Mouse (Mus musculus): Measurements from ENCODE around the gene E2f3. TPM values are rescaled to one million over a fixed set of nuclear protein-coding genes. Genes with fewer than 3 reads are reported as not detected.

E2f3 gene
- polyA plus RNA-seq, 1 experiment from 2014 or later, result 15.2 TPM

DNA sequence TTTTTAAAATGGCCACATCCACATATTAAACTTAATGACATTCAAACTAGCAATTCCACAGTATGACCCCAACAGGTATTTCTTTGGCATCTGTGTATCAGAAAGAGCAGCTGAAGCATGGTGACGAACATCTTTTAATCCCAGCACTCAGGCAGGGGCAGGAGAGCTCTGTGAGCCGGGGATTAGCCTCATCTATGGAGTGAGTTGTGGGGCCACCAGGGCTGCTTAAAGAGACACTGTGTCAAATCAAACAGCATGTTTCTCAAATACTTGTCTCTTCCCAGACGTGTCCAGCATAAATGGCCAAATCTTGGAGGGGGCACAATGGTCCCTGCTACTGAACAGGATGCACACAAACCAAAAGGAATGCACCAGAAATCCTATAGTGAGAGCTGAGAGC is 59.7 kb downstream of the E2f3 start:
- no peak overlapping the region for H3K9ac ChIP-seq (ENCODE audit: low read length)
- no peaks in the 10 kb centered on the region for H3K27me3 ChIP-seq (ENCODE audit: control insufficient read depth, insufficient read depth, low read length)
- 82% methylated on average over 3 of the region's 3 CpGs for WGBS
- no peak overlapping the region for H3K4me2 ChIP-seq (ENCODE audit: low read depth)
- no peak for ATAC-seq (ENCODE audit: insufficient read depth, low FRiP score, low TSS enrichment)
- no peaks in the 10 kb centered on the region for H3K4me1 ChIP-seq (ENCODE audit: control insufficient read depth, insufficient read depth, low read length)
- H3K36me3 ChIP-seq (ENCODE audit: control insufficient read depth, insufficient read depth, low read length), result no peaks in the 10 kb centered on the region
- no peak overlapping the region for H3K4me3 ChIP-seq (ENCODE audit: low read depth, low read length)
- H3K27ac ChIP-seq (ENCODE audit: low read depth, low read length), result no peak overlapping the region
- H3K9me3 ChIP-seq (ENCODE audit: control insufficient read depth, low read length), result no peaks in the 10 kb centered on the region
- DNase-seq (ENCODE audit: low spot score), result no peak

DNA sequence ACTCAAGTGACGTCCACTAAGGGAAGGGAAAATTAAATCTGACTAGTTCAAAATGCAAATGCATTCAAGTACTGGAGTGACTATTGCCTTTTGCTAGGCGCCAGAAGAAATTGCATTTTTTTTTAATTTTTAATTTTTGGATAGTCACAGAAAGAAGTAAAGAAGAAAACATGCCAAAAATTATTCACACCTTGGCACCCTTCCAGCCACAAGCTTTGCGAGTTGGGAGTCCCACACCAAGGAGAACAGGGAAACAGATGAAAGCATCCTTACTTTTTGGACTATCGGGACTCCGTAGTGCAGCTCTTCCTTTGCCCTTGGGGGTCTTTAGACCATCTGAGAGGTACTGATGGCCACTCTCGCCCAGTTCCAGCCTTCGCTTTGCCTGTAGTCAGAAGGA is 66.0 kb downstream of the E2f3 start:
- Histone ChIP-seq H3K27me3 (ENCODE audit: control insufficient read depth, insufficient read depth, low read length) (no peaks in the 10 kb centered on the region), H3K27ac (ENCODE audit: low read depth, low read length) (no peak overlapping the region), H3K4me2 (ENCODE audit: low read depth) (no peak overlapping the region), H3K9ac (ENCODE audit: low read length) (no peak overlapping the region), H3K4me1 (ENCODE audit: control insufficient read depth, insufficient read depth, low read length) (no peaks in the 10 kb centered on the region), H3K36me3 (ENCODE audit: control insufficient read depth, insufficient read depth, low read length) (no peaks in the 10 kb centered on the region), H3K9me3 (ENCODE audit: control insufficient read depth, low read length) (no peaks in the 10 kb centered on the region), H3K4me3 (ENCODE audit: low read depth, low read length) (no peak overlapping the region)
- ATAC-seq (ENCODE audit: insufficient read depth, low FRiP score, low TSS enrichment), result no peak
- no peak for DNase-seq (ENCODE audit: low spot score)
- WGBS, result 88% methylated on average over 7 of the region's 7 CpGs

DNA sequence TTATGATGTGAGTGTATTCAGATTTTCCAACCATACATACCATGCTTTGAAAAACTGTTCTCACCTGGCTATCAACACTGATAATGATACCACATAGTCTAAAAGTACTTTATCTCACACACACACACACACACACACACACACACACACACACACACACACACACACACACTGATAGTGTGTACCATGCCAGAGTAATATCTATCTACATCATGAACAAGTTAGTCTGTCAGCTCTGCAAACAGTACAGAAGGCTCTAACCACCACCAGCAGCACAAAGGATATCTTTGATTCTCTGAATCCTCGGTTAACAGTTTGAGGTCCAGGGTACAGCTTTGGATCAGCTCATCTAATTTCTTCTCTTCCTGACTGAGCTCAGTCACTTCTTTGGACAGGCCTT is 69.3 kb downstream of the E2f3 start:
- Histone ChIP-seq H3K4me3 (ENCODE audit: low read depth, low read length) (no peak overlapping the region), H3K4me1 (ENCODE audit: control insufficient read depth, insufficient read depth, low read length) (no peaks in the 10 kb centered on the region), H3K36me3 (ENCODE audit: control insufficient read depth, insufficient read depth, low read length) (peaks cover 5% of the 10 kb centered on the region; the same call in 1 of the 2 replicates), H3K27me3 (ENCODE audit: control insufficient read depth, insufficient read depth, low read length) (no peaks in the 10 kb centered on the region), H3K9ac (ENCODE audit: low read length) (no peak overlapping the region), H3K27ac (ENCODE audit: low read depth, low read length) (no peak overlapping the region), H3K9me3 (ENCODE audit: control insufficient read depth, low read length) (no peaks in the 10 kb centered on the region), H3K4me2 (ENCODE audit: low read depth) (no peak overlapping the region)
- DNase-seq (ENCODE audit: low spot score) (no peak), ATAC-seq (ENCODE audit: insufficient read depth, low FRiP score, low TSS enrichment) (no peak)
- WGBS, result 88% methylated on average over 1 of the region's 1 CpGs

DNA sequence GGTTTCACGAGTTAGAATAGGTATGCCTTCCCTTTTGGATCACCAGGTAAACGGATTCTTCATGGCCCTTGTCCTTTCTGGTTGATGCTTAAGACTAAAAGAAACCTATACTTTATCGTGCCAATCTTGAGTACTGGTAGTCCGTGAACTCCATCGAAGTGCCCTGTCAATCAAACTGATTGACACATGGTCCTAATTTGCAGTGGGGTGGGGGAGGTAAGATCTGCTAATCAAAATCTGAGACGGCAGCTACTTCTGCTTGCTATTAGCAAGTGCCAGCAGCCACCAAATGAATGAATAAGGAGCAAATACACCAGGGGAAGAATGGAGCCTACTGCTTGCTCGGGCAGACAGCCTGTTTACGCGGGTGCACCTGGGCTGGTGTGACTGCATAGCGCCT is 72.3 kb downstream of the E2f3 start:
- H3K9me3 ChIP-seq (ENCODE audit: control insufficient read depth, low read length), result no peaks in the 10 kb centered on the region
- no peak for DNase-seq (ENCODE audit: low spot score)
- H3K4me2 ChIP-seq (ENCODE audit: low read depth), result no peak overlapping the region
- H3K27ac ChIP-seq (ENCODE audit: low read depth, low read length), result no peak overlapping the region
- peaks cover 21% of the 10 kb centered on the region for H3K36me3 ChIP-seq (ENCODE audit: control insufficient read depth, insufficient read depth, low read length)
- 91% methylated on average over 10 of the region's 10 CpGs for WGBS
- no peak overlapping the region for H3K9ac ChIP-seq (ENCODE audit: low read length)
- H3K4me3 ChIP-seq (ENCODE audit: low read depth, low read length), result no peak overlapping the region
- ATAC-seq (ENCODE audit: insufficient read depth, low FRiP score, low TSS enrichment), result no peak
- H3K27me3 ChIP-seq (ENCODE audit: control insufficient read depth, insufficient read depth, low read length), result no peaks in the 10 kb centered on the region
- H3K4me1 ChIP-seq (ENCODE audit: control insufficient read depth, insufficient read depth, low read length), result no peaks in the 10 kb centered on the region

DNA sequence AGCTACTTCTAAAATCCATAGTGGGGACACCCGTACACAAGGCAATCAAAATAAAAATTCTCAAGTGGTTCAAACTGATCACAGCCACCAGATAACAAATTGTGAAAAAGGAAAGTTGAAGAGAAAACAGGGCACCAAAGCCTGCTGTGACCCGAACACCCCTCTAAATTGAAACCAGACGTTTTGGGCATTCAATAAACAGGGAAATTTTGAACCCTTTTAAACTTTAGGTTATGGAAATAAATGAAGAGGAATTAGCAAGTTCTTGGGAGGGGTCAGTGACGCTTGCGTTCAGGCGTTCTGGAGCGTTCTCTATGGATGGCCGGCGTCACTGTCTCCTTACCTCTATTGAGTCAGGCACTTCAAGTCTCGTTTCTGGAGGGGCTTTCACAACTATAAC is 72.8 kb downstream of the E2f3 start:
- Histone ChIP-seq H3K9me3 (ENCODE audit: control insufficient read depth, low read length) (no peaks in the 10 kb centered on the region), H3K4me1 (ENCODE audit: control insufficient read depth, insufficient read depth, low read length) (no peaks in the 10 kb centered on the region), H3K4me2 (ENCODE audit: low read depth) (no peak overlapping the region), H3K27me3 (ENCODE audit: control insufficient read depth, insufficient read depth, low read length) (no peaks in the 10 kb centered on the region), H3K27ac (ENCODE audit: low read depth, low read length) (no peak overlapping the region), H3K4me3 (ENCODE audit: low read depth, low read length) (no peak overlapping the region), H3K9ac (ENCODE audit: low read length) (no peak overlapping the region), H3K36me3 (ENCODE audit: control insufficient read depth, insufficient read depth, low read length) (peaks cover 25% of the 10 kb centered on the region)
- WGBS, result 89% methylated on average over 10 of the region's 10 CpGs
- ATAC-seq (ENCODE audit: insufficient read depth, low FRiP score, low TSS enrichment), result no peak
- DNase-seq (ENCODE audit: low spot score), result no peak

DNA sequence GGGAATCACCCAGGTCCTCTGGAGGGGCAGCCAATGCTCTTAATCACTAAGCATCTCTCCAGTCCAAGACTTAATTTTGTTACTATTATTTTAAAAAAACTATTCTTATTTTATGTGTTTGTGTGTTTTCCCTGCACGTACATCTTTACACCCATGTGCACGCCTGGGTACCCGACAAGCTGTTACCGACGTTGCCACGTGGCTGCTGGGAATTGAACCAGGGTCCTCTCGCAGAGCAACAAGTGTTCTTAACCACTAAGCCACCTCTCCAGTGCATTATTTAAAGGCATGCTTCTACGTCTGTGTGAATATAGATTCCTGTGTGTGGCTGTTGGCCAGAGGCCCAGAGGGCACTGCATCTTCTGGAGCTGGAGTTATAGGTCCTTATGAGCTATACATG is 73.6 kb downstream of the E2f3 start:
- DNase-seq (ENCODE audit: low spot score), result no peak

DNA sequence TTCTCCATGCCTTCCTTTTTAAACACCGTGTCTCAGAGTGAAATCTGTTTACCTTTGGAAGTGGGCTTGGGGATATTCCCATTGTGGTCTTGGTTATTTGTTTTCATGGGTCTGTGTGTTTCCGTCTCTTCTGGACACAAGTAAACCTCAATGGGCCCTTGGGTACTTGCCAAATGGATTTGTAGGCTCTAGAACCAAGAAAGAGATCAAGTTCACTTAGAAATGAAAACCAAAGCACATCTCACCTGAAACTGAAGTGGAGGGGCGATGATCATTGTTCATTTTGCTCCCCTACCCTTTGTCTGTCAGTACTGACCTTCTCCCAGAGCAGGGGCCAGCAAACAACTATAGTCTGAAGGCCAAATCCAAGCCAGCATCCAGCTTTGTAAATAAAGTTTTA is 74.7 kb downstream of the E2f3 start:
- no peak for ATAC-seq (ENCODE audit: insufficient read depth, low FRiP score, low TSS enrichment)
- no peaks in the 10 kb centered on the region for H3K4me1 ChIP-seq (ENCODE audit: control insufficient read depth, insufficient read depth, low read length)
- H3K4me2 ChIP-seq (ENCODE audit: low read depth), result no peak overlapping the region
- H3K9me3 ChIP-seq (ENCODE audit: control insufficient read depth, low read length), result no peaks in the 10 kb centered on the region
- no peak for DNase-seq (ENCODE audit: low spot score)
- 97% methylated on average over 3 of the region's 3 CpGs for WGBS
- no peak overlapping the region for H3K27ac ChIP-seq (ENCODE audit: low read depth, low read length)
- H3K4me3 ChIP-seq (ENCODE audit: low read depth, low read length), result no peak overlapping the region
- H3K36me3 ChIP-seq (ENCODE audit: control insufficient read depth, insufficient read depth, low read length), result peaks cover 27% of the 10 kb centered on the region
- H3K27me3 ChIP-seq (ENCODE audit: control insufficient read depth, insufficient read depth, low read length), result no peaks in the 10 kb centered on the region
- no peak overlapping the region for H3K9ac ChIP-seq (ENCODE audit: low read length)

More for the DNA sequence above, 73.6 kb downstream of the E2f3 start:
- Histone ChIP-seq H3K36me3 (ENCODE audit: control insufficient read depth, insufficient read depth, low read length) (peaks cover 26% of the 10 kb centered on the region), H3K4me1 (ENCODE audit: control insufficient read depth, insufficient read depth, low read length) (no peaks in the 10 kb centered on the region), H3K9me3 (ENCODE audit: control insufficient read depth, low read length) (no peaks in the 10 kb centered on the region), H3K27me3 (ENCODE audit: control insufficient read depth, insufficient read depth, low read length) (no peaks in the 10 kb centered on the region), H3K9ac (ENCODE audit: low read length) (no peak overlapping the region), H3K4me2 (ENCODE audit: low read depth) (no peak overlapping the region), H3K27ac (ENCODE audit: low read depth, low read length) (no peak overlapping the region), H3K4me3 (ENCODE audit: low read depth, low read length) (no peak overlapping the region)
- ATAC-seq (ENCODE audit: insufficient read depth, low FRiP score, low TSS enrichment), result no peak
- WGBS, result 96% methylated on average over 8 of the region's 8 CpGs

DNA sequence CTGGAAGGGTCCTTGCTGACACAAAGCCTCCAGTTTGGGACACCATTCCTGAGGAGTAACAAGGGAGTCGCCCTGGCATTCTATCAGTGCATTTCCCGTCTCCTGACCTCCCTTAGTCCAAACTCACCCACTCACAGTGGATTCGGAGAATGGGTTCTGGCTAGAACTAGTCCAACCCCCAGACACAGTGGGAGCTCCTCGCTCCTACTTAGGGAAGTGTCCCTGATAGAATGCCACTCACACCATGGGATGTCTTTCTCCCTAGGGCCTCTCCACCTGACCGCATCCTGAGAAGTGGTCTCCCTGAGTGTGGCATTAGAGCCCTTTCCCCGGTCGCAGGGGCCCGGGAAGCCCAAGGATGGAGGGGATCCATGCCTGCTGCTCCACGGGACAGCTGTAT is 77.4 kb downstream of the E2f3 start:
- H3K4me3 ChIP-seq (ENCODE audit: low read depth, low read length), result no peak overlapping the region
- no peak for ATAC-seq (ENCODE audit: insufficient read depth, low FRiP score, low TSS enrichment)
- WGBS, result 95% methylated on average over 9 of the region's 9 CpGs
- H3K9me3 ChIP-seq (ENCODE audit: control insufficient read depth, low read length), result no peaks in the 10 kb centered on the region
- no peaks in the 10 kb centered on the region for H3K27me3 ChIP-seq (ENCODE audit: control insufficient read depth, insufficient read depth, low read length)
- no peak overlapping the region for H3K27ac ChIP-seq (ENCODE audit: low read depth, low read length)
- H3K9ac ChIP-seq (ENCODE audit: low read length), result no peak overlapping the region
- no peak overlapping the region for H3K4me2 ChIP-seq (ENCODE audit: low read depth)
- H3K36me3 ChIP-seq (ENCODE audit: control insufficient read depth, insufficient read depth, low read length), result peaks cover 30% of the 10 kb centered on the region
- no peaks in the 10 kb centered on the region for H3K4me1 ChIP-seq (ENCODE audit: control insufficient read depth, insufficient read depth, low read length)
- no peak for DNase-seq (ENCODE audit: low spot score)

DNA sequence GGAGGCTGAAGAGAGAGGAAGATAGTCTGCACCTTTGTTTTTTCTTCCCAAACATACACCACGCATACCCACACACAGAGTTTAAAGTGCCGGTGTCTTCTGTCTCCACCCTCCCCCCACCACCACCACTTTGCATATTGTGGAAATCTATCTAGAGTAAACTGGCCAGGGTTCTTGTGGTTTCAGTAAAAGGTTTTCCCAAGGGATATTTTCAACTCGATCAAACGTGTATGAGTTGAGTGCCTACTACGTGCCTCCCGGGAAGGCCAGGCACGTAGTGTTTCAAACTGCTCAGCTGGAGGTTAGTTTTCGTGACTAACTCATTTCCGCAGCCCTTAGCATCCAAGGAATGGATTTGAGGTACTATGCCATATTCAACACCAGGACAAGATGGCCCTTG is 77.9 kb downstream of the E2f3 start:
- H3K36me3 ChIP-seq (ENCODE audit: control insufficient read depth, insufficient read depth, low read length), result peaks cover 30% of the 10 kb centered on the region
- ATAC-seq (ENCODE audit: insufficient read depth, low FRiP score, low TSS enrichment), result no peak
- 95% methylated on average over 9 of the region's 9 CpGs for WGBS

More for the DNA sequence above, 77.9 kb downstream of the E2f3 start:
- no peaks in the 10 kb centered on the region for H3K4me1 ChIP-seq (ENCODE audit: control insufficient read depth, insufficient read depth, low read length)
- no peaks in the 10 kb centered on the region for H3K9me3 ChIP-seq (ENCODE audit: control insufficient read depth, low read length)
- H3K9ac ChIP-seq (ENCODE audit: low read length), result no peak overlapping the region
- DNase-seq (ENCODE audit: low spot score), result no peak
- H3K27ac ChIP-seq (ENCODE audit: low read depth, low read length), result no peak overlapping the region
- no peaks in the 10 kb centered on the region for H3K27me3 ChIP-seq (ENCODE audit: control insufficient read depth, insufficient read depth, low read length)
- H3K4me2 ChIP-seq (ENCODE audit: low read depth), result no peak overlapping the region
- H3K4me3 ChIP-seq (ENCODE audit: low read depth, low read length), result no peak overlapping the region
